Mouse (Mus musculus) forebrain, embryonic 15.5 days (tissue): ENCODE data around the gene Ubl3. TPM values are rescaled to one million over a fixed set of nuclear protein-coding genes. Genes with fewer than 3 reads are reported as not detected.
A peak's percentile ranks its signal among the peaks of the same experiment; 100 is the strongest.

ENCODE experiments used
- ATAC-seq: fragments of 200-750 bp; cut with Nextera tagmentation; replicated peaks from 2 replicates; pipeline ENCODE4 v1.8.0; 2017; ENCODE audit warnings: mild to moderate bottlenecking, moderate TSS enrichment, moderate library complexity
- H3K27ac ChIP-seq: fragments of 300-500 bp; sonication (generic); replicated peaks from 2 replicates; pipeline ENCODE4 v1.5.1; 2015; ENCODE audit warnings: mild to moderate bottlenecking, inconsistent platforms
- H3K27me3 ChIP-seq: fragments of 300-500 bp; sonication (generic); 2 replicates; pipeline ENCODE4 v1.6.1; 2015; ENCODE audit warnings: inconsistent platforms
- H3K36me3 ChIP-seq: fragments of 300-500 bp; sonication (generic); 2 replicates; pipeline ENCODE4 v1.6.1; 2015; ENCODE audit warnings: mild to moderate bottlenecking, inconsistent platforms
- H3K4me1 ChIP-seq: fragments of 300-500 bp; sonication (generic); 2 replicates; pipeline ENCODE4 v1.6.1; 2015; ENCODE audit warnings: inconsistent platforms
- H3K4me2 ChIP-seq: fragments of 300-500 bp; sonication (generic); replicated peaks from 2 replicates; pipeline ENCODE4 v1.6.1; 2015; ENCODE audit warnings: mild to moderate bottlenecking, inconsistent platforms
- H3K4me3 ChIP-seq: fragments of 300-500 bp; sonication (generic); 2 replicates; pipeline ENCODE4 v1.5.1; 2015; ENCODE audit warnings: mild to moderate bottlenecking, inconsistent platforms
- H3K9ac ChIP-seq: fragments of 300-500 bp; sonication (generic); replicated peaks from 2 replicates; pipeline ENCODE4 v1.6.1; 2015; ENCODE audit warnings: mild to moderate bottlenecking, inconsistent platforms
- H3K9me3 ChIP-seq: fragments of 300-500 bp; sonication (generic); 2 replicates; pipeline ENCODE4 v1.6.1; 2016; ENCODE audit warnings: inconsistent platforms
- WGBS: fragments of 180-500 bp; shearing (Covaris S2); methylation state at CpG from one replicate; pipeline ENCODE4 v1.1.7; 2015; ENCODE audit warnings: mixed read lengths; 5-methylcytosine and 5-hydroxymethylcytosine counted together
- polyA plus RNA-seq: library from polyadenylated mRNA; unstranded; fragments of >200 nt; fragmentation: Nextera tagmentation; extraction: Ambion mirVana; gene quantifications from 2 replicates; pipeline ENCODE4 v1.2.1, GENCODE M21; 2015

Gene Ubl3
- polyA plus RNA-seq, 1 experiment from 2014 or later, result 91.1 TPM

DNA sequence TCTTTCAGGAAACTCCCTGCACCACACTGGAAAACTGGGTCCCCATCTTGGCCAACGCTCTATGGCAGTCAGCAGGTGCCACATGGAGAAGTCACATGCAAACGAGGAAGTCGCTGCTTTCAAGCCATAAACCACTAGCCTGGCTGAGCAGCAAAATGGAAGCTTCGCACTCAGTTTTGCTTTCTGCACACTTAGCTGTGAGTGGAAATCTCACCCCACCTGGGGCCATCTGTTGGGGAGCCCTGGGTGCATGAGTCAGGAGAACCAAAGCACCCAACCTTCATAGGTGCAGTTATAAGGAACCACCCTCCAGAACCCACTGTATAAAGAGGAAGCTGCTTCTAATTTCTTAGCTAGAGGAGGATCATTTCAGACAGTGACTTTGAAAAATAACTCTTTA lies 59.6 kb downstream of the Ubl3 start:
- H3K36me3 ChIP-seq, result no peaks in the 10 kb centered on the region
- no peak for ATAC-seq
- no peak overlapping the region for H3K4me3 ChIP-seq
- H3K4me2 ChIP-seq, result no peak overlapping the region
- no peaks in the 10 kb centered on the region for H3K9me3 ChIP-seq
- WGBS, result 94% methylated on average over 4 of the region's 4 CpGs
- H3K9ac ChIP-seq, result no peak overlapping the region
- peaks cover 18% of the 10 kb centered on the region for H3K4me1 ChIP-seq
- no peak overlapping the region for H3K27ac ChIP-seq
- no peaks in the 10 kb centered on the region for H3K27me3 ChIP-seq

DNA sequence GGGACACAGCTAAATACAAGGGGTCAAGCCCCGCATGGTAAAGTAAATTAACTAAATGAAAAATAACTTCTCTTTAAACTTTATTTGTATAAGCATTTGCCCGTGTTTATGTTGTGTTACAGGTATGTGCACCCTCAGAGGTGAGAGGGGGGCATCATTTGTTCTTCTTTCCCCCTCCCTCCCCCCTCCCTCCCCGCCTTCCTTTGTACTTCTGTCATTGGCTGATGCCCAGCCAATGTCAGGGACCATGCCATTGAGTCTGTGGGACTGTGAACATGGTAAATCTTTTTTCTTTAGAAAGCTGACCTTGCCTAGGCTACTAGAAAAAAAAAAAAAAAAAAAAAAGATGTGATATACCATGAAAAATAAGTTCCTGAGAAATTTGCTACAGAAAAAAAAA lies 62.2 kb downstream of the Ubl3 start:
- no peaks in the 10 kb centered on the region for H3K9me3 ChIP-seq
- H3K9ac ChIP-seq, result no peak overlapping the region
- H3K4me1 ChIP-seq, result peaks cover 18% of the 10 kb centered on the region
- 0 out of 2 replicates have a peak overlapping the region, but pooled peaks have one; percentile 0 for H3K27ac ChIP-seq
- H3K4me3 ChIP-seq, result no peak overlapping the region
- H3K27me3 ChIP-seq, result no peaks in the 10 kb centered on the region
- ATAC-seq, result no peak
- H3K36me3 ChIP-seq, result no peaks in the 10 kb centered on the region
- H3K4me2 ChIP-seq, result no peak overlapping the region
- WGBS, result 71% methylated on average over 3 of the region's 3 CpGs

DNA sequence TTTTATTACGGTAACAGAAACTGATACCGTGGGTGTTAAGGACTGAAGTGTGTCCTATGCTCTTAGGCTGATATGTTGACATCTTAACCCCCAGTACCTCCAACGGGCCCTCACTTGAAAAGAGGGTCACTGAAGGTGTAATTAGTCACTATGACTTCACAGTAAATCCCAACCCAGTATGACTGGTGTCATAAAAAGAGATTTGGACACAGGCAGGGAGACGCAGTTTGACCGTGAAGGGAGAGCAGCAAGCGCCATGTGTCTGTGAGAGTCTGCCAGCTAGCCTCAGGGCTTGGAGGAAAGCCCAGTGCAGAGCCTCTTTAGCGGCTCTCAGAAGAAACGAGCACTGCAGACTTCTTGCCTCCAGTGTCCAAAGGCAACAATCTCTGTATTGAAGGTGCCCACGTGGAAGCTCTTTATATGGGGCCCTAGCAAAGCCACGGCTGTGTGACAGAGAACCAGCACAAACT lies 62.8 kb downstream of the Ubl3 start:
- Histone ChIP-seq H3K36me3 (no peaks in the 10 kb centered on the region), H3K27me3 (no peaks in the 10 kb centered on the region), H3K4me1 (peaks cover 18% of the 10 kb centered on the region), H3K27ac (peak overlapping the region; percentile 0; the same call in 1 of the 2 replicates), H3K4me2 (peak overlapping the region; percentile 29), H3K9ac (no peak overlapping the region), H3K4me3 (no peak overlapping the region), H3K9me3 (no peaks in the 10 kb centered on the region)
- WGBS, result 37% methylated on average over 10 of the region's 10 CpGs
- peak; percentile 75 for ATAC-seq

DNA sequence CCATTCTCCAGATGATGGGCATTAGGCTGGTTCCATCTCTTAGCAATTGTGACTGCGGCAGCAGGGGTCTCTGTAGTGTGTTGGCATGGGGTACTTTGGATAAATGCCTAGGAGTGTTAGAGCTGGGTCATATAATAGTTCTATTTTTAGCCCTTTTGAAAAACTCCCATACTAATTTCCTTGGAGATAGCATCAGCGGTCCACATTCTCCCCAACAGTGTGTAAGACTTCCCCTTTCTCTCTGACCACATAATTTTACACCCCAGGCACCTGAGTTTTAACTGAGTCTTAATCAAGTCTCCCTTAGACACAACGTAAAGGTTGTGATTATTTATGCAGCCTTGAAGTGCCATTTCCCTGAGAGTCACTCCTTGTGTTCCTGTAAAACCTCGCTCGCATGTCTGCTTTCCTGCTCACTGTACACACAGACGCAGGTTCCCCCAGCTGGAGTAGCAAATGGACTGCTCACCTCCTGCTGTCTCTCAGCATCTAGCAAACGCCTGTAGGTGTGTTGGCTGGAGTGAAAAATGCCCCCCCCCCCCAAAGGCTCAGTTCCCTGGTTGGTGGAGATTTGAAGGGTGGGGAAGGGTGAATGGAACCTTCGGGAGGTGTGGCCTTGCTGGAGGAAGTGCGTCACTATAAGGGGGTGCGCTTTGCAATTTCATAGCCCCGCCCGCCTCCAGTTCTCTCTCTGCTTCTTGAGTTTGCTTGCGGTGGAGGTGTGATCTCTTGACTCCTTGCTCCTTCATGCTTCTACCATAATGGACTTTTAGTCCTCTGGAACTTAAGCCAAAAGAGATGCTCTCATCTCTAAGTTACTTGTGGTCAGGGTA lies 63.5 kb downstream of the Ubl3 start:
- Histone ChIP-seq H3K36me3 (no peaks in the 10 kb centered on the region), H3K4me2 (peak overlapping the region; percentile 29), H3K4me3 (no peak overlapping the region), H3K27me3 (no peaks in the 10 kb centered on the region), H3K9ac (no peak overlapping the region), H3K9me3 (no peaks in the 10 kb centered on the region), H3K4me1 (peaks cover 18% of the 10 kb centered on the region), H3K27ac (peak overlapping the region; percentile 0; the same call in 1 of the 2 replicates)
- WGBS, result 61% methylated on average over 13 of the region's 13 CpGs
- ATAC-seq, result peak; percentile 48; the same call in 1 of the 2 replicates

DNA sequence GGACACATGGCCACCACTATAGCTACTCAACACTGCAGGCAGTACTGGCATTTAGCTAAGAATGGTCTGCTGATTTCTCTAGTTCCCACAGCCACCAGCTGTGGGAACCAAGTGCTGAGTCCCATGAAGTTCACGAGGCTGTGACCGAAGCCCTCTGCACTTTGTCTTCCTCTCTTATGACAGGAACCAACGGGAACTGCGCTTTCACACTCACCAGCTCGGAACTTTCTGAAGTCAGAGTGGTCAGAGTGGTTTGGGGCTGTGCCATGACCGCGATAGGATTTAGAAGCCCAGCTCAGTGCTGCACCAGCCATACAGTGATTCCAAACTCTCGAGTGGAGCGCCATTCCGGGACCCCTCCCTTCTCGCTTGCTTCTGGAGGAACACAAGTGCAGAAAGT lies 66.4 kb downstream of the Ubl3 start:
- Histone ChIP-seq H3K27ac (no peak overlapping the region), H3K36me3 (no peaks in the 10 kb centered on the region), H3K9me3 (no peaks in the 10 kb centered on the region), H3K4me3 (no peak overlapping the region), H3K9ac (no peak overlapping the region), H3K27me3 (no peaks in the 10 kb centered on the region), H3K4me1 (peaks cover 18% of the 10 kb centered on the region), H3K4me2 (no peak overlapping the region)
- WGBS, result 93% methylated on average over 11 of the region's 11 CpGs
- no peak for ATAC-seq

DNA sequence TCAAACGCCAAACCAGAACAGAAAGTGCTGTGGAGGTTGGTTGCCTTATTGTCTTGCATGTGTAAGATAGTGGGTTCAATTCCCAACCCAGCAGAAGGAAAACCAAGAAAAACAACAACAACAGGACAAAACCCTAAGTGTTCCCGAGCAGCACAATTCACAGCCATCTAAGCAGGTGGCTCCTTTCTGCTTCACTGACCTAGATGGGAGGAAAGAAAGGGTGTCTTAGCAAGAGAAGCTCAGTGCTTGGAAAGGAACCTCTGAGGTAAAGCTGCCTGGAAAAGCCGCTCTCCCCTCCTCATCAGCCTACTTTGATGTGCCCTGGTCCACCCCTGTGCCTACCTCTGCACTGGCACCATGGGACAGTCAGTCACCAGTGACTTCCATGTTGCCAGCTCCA lies 70.8 kb downstream of the Ubl3 start:
- 71% methylated on average over 3 of the region's 3 CpGs for WGBS

DNA sequence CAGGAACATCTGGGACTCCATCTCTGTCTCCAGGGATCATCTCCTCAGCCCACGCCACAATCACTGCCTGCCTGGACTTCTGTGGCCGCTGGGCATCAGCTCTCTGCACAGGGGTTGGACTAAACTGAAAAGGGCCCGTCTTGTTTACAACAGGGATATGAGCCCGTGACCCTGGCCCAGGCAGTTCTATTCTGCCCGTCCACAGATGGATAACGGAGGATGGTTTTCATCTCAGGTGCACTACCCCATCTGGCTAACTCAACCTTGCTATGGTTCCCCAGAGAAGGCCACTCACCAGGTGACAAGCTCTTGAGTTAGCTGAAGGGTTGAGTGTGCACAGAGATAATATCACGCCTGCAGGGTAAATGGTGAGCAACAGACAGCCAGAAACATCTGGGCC lies 78.2 kb downstream of the Ubl3 start:
- H3K4me2 ChIP-seq, result no peak overlapping the region
- no peaks in the 10 kb centered on the region for H3K4me1 ChIP-seq
- no peak overlapping the region for H3K27ac ChIP-seq
- no peak for ATAC-seq
- no peak overlapping the region for H3K9ac ChIP-seq
- no peak overlapping the region for H3K4me3 ChIP-seq
- H3K9me3 ChIP-seq, result no peaks in the 10 kb centered on the region
- no peaks in the 10 kb centered on the region for H3K36me3 ChIP-seq
- no peaks in the 10 kb centered on the region for H3K27me3 ChIP-seq
- 89% methylated on average over 7 of the region's 7 CpGs for WGBS

More for the DNA sequence above, 70.8 kb downstream of the Ubl3 start:
- no peak for ATAC-seq
- H3K4me1 ChIP-seq, result no peaks in the 10 kb centered on the region
- no peak overlapping the region for H3K4me2 ChIP-seq
- H3K36me3 ChIP-seq, result no peaks in the 10 kb centered on the region
- no peaks in the 10 kb centered on the region for H3K9me3 ChIP-seq
- H3K27ac ChIP-seq, result no peak overlapping the region
- H3K27me3 ChIP-seq, result no peaks in the 10 kb centered on the region
- H3K4me3 ChIP-seq, result no peak overlapping the region
- H3K9ac ChIP-seq, result no peak overlapping the region

DNA sequence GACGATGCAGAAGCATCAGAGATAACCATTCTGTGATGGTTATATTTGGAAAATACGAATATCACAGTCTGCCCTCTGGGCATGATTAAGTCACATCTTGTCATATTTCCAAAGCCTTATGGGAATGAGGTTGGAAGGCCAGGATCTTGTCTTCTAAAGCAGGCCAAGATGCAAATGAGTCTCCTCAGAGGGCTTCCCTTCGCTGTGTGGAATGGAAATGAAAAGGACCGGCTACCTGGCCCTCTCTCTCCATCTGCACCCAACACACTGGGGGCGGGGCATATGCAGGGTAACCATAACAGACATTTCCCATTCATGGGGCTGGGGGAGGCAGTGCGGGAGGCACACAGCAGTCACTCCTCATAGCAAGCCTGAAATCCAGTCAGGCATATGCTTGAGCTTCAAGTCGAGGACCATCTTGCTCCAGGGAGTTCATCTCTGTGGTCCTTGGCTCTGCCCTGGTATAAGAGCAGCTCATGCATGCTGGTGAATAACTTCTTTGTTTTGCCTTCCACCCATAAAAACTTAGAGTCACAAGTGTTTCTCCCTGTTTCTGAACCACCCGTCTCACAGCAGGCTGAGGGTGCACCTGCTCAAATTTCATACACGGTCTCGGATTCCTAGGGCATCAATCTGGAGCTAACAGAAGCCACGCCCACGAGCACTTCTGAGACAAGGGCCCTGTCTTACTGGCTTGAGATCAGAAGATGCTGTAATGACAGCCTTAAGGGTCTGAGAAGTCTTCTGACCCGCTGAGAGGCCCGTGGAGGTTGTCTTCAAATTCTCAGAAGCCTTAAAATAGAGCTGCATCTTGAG lies 83.8 kb downstream of the Ubl3 start:
- WGBS, result 60% methylated on average over 14 of the region's 14 CpGs
- no peak overlapping the region for H3K27ac ChIP-seq
- no peaks in the 10 kb centered on the region for H3K27me3 ChIP-seq
- no peak overlapping the region for H3K4me2 ChIP-seq
- no peaks in the 10 kb centered on the region for H3K4me1 ChIP-seq
- H3K9ac ChIP-seq, result no peak overlapping the region
- H3K9me3 ChIP-seq, result no peaks in the 10 kb centered on the region
- no peak for ATAC-seq
- no peak overlapping the region for H3K4me3 ChIP-seq
- H3K36me3 ChIP-seq, result no peaks in the 10 kb centered on the region

DNA sequence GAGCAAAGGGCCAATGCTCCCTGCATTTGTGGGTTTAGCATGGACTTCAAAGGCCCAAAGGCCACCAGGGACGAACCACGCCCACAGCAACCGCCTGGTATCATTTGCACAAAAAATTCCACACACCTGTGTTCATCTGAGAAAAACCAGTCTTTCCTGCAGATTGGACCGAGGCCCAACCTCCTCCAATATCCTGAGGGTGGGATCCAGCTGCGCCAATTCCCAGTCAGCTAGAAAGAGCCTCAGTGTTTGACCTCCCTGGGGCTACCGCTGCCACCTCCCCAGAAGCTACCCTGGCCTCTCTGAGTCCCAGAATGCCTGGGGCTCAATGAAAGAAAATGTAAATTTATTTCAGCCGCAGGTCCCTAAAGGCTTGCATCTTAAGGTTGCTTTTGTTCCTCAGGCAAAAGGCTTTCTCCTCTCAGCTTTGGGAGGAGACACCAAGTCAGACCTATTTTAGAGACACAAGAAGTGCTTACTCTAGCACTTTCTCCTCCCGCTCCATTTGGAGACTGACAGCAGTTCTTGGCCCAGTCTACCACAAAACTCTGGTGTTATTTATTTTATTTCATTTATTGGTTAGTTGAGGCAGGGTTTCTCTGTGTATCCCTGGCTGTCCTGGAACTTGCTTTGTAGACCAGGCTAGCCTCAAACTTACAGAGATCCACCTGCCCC lies 85.5 kb downstream of the Ubl3 start:
- Histone ChIP-seq H3K9ac (no peak overlapping the region), H3K4me1 (no peaks in the 10 kb centered on the region), H3K4me3 (no peak overlapping the region), H3K27ac (no peak overlapping the region), H3K9me3 (no peaks in the 10 kb centered on the region), H3K27me3 (no peaks in the 10 kb centered on the region), H3K4me2 (no peak overlapping the region), H3K36me3 (no peaks in the 10 kb centered on the region)
- WGBS, result 18% methylated on average over 8 of the region's 8 CpGs
- ATAC-seq, result no peak

DNA sequence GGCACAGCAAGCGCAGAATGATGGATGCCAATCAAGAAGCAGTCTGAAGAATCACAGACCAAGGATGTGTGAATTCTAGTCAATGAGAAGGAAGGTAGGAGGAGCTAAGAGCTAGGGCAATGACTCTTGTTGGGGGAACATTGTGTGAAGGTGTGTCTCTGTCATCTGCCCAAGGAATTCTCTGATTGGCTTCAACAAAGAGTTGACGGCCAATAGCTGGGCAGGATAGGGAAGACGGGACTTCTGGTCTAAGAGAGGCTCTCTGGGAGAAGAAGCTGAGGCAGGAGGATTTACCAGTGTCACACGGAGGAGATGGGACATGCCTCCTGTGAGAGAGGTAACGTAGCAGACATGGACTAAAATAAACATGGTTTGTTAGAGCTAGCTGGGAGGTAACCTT lies 86.5 kb downstream of the Ubl3 start:
- ATAC-seq, result no peak
- Histone ChIP-seq H3K9ac (no peak overlapping the region), H3K9me3 (0 out of 2 replicates have a peak, but pooled peaks cover under 1% of the 10 kb centered on the region), H3K27ac (no peak overlapping the region), H3K27me3 (no peaks in the 10 kb centered on the region), H3K4me1 (no peaks in the 10 kb centered on the region), H3K4me2 (no peak overlapping the region), H3K4me3 (no peak overlapping the region), H3K36me3 (no peaks in the 10 kb centered on the region)
- WGBS, result 90% methylated on average over 5 of the region's 5 CpGs

DNA sequence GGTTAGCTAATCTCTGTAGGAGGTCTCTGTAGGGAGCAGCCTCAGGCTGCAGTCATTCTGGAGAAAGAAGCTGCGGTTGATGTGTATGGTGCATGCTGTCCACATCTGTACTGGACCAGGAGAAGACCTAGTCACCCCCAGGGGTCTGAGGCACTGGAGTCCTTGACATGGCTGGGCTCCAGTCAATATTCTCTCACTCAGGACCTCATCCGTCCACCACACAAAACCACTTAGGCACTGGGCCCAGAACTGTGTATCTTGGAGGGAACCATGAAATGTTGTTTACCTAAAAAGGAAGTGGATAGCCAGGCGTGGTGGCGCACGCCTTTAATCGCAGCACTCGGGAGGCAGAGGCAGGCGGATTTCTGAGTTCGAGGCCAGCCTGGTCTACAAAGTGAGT lies 87.5 kb downstream of the Ubl3 start:
- H3K4me3 ChIP-seq, result no peak overlapping the region
- WGBS, result 94% methylated on average over 9 of the region's 9 CpGs
- no peak overlapping the region for H3K27ac ChIP-seq
- ATAC-seq, result no peak
- H3K9ac ChIP-seq, result no peak overlapping the region
- no peaks in the 10 kb centered on the region for H3K27me3 ChIP-seq
- H3K4me2 ChIP-seq, result no peak overlapping the region
- H3K9me3 ChIP-seq, result peaks cover 8% of the 10 kb centered on the region; the same call in 1 of the 2 replicates
- H3K4me1 ChIP-seq, result no peaks in the 10 kb centered on the region
- no peaks in the 10 kb centered on the region for H3K36me3 ChIP-seq

DNA sequence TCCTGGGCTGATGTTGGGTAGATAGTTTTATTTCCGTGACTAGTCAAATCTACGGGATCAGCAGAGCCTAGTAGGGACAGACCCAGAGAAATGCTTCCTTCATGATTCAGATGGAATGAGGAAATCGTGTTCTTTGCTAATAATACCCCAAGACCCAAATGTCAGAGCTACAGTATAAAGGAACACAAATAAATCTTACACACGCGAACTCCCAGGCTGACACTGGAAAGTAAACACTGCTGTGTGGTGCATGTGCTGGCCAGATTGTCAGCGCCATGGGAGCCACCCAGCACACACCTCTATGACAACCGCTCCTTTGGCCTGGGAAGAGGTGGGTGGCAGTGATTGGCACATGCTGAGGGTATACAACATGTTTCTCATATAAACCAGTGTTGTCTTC lies 88.1 kb downstream of the Ubl3 start:
- no peaks in the 10 kb centered on the region for H3K36me3 ChIP-seq
- H3K4me2 ChIP-seq, result no peak overlapping the region
- H3K27me3 ChIP-seq, result no peaks in the 10 kb centered on the region
- H3K27ac ChIP-seq, result no peak overlapping the region
- H3K9me3 ChIP-seq, result peaks cover 8% of the 10 kb centered on the region; the same call in 1 of the 2 replicates
- WGBS, result 90% methylated on average over 7 of the region's 7 CpGs
- H3K9ac ChIP-seq, result no peak overlapping the region
- H3K4me1 ChIP-seq, result no peaks in the 10 kb centered on the region
- H3K4me3 ChIP-seq, result no peak overlapping the region
- ATAC-seq, result no peak
